Mouse (Mus musculus) neural tube, embryonic 12.5 days (tissue): Measurements from ENCODE around the gene Slc35g2. TPM values are rescaled to one million over a fixed set of nuclear protein-coding genes. Genes with fewer than 3 reads are reported as not detected.

Source experiments
- ATAC-seq: fragments of 200-750 bp; cut with Nextera tagmentation; 2 replicates; pipeline ENCODE4 v1.8.0; 2017; ENCODE audit warnings: low read depth, mild to moderate bottlenecking, moderate TSS enrichment, moderate library complexity; ENCODE audit not compliant: low FRiP score
- H3K27ac ChIP-seq: fragments of 300-500 bp; sonication (generic); 2 replicates; pipeline ENCODE4 v1.5.1; 2016
- H3K27me3 ChIP-seq: fragments of 300-500 bp; sonication (generic); replicated peaks from 2 replicates; pipeline ENCODE4 v1.6.1; 2016; ENCODE audit warnings: mild to moderate bottlenecking
- H3K36me3 ChIP-seq: fragments of 300-500 bp; sonication (generic); 2 replicates; pipeline ENCODE4 v1.6.1; 2016; ENCODE audit warnings: mild to moderate bottlenecking
- H3K4me1 ChIP-seq: fragments of 300-500 bp; sonication (generic); 2 replicates; pipeline ENCODE4 v1.6.1; 2016
- H3K4me2 ChIP-seq: fragments of 300-500 bp; sonication (generic); replicated peaks from 2 replicates; pipeline ENCODE4 v1.6.1; 2016; ENCODE audit warnings: mild to moderate bottlenecking
- H3K4me3 ChIP-seq: fragments of 300-500 bp; sonication (generic); 2 replicates; pipeline ENCODE4 v1.5.1; 2016
- H3K9ac ChIP-seq: fragments of 300-500 bp; sonication (generic); 2 replicates; pipeline ENCODE4 v1.6.1; 2016; ENCODE audit warnings: mild to moderate bottlenecking
- H3K9me3 ChIP-seq: fragments of 300-500 bp; sonication (generic); 2 replicates; pipeline ENCODE4 v1.6.1; 2016; ENCODE audit warnings: mild to moderate bottlenecking
- WGBS: fragments of 180-500 bp; shearing (Covaris S2); methylation state at CpG from one replicate; pipeline ENCODE4 v1.1.7; 2016; 5-methylcytosine and 5-hydroxymethylcytosine counted together
- polyA plus RNA-seq: library from polyadenylated mRNA; unstranded; fragments of >200 nt; fragmentation: Nextera tagmentation; extraction: Ambion mirVana; gene quantifications from 2 replicates; pipeline ENCODE4 v1.2.1, GENCODE M21; 2016

Gene Slc35g2
- 8.3 and 10.4 TPM in 2 replicates for polyA plus RNA-seq

DNA sequence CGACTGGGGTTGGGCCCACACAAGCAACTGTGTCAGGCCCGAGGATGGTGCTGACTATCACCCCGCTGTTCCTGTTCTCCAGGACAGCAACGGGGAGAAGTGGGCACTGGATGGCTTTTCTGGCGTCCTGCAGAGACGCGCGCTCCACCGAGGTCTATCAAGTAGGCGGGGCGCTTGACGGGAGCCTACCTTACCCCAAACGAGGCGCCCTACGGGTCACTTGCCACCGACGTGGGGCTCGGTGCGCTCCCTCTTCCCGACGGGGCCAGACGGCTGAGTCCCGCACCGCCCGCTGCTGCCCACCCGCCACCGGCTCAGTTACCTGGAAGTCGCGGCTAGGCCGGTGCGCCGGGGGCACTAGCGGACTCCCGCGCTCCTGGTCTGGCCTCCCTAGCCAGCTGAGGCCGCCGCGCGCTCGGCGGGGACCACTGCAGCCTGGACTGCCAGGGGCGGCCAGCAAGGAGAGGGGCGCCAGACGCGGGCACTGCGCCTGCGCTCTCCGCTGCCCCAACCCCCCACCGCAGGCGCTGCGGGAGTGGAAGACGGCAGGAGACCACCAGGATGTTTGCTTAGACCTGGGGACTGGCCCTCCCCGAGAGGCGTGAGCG is at the start of gene Slc35g2:
Slc35g2 (minus strand) TSS at position 465 of the 608 bp plus-strand sequence.
- Histone ChIP-seq H3K27me3 (no peaks in the 10 kb centered on the region), H3K27ac (no peak within 1 kb of the TSS), H3K9me3 (no peaks in the 10 kb centered on the region), H3K36me3 (no peaks in the 10 kb centered on the region), H3K4me1 (peaks cover 9% of the 10 kb centered on the region; the same call in 1 of the 2 replicates), H3K4me3 (peak within 1 kb of the TSS; percentile 65), H3K9ac (peak within 1 kb of the TSS; percentile 58), H3K4me2 (peak within 1 kb of the TSS; percentile 85)
- ATAC-seq: peak; percentile 92
- under 1% methylated on average over 55 of the region's 55 CpGs for WGBS

GRCm38 (mm10) chr9:100616947-100617346 is 46.1 kb upstream of the Slc35g2 start:
- H3K27ac ChIP-seq: no peak overlapping the region
- ATAC-seq: no peak
- H3K9me3 ChIP-seq: no peaks in the 10 kb centered on the region
- H3K4me2 ChIP-seq: no peak overlapping the region
- no peaks in the 10 kb centered on the region for H3K36me3 ChIP-seq
- no peak overlapping the region for H3K4me3 ChIP-seq
- no peak overlapping the region for H3K9ac ChIP-seq
- whole genome bisulfite sequencing: 54% methylated on average over 11 of the region's 11 CpGs
- no peaks in the 10 kb centered on the region for H3K27me3 ChIP-seq
- H3K4me1 ChIP-seq: peaks cover 5% of the 10 kb centered on the region; the same call in 1 of the 2 replicates

GRCm38 (mm10) chr9:100613501-100614071 is 42.7 kb upstream of the Slc35g2 start:
- no peak overlapping the region for H3K9ac ChIP-seq
- no peaks in the 10 kb centered on the region for H3K36me3 ChIP-seq
- H3K9me3 ChIP-seq: no peaks in the 10 kb centered on the region
- H3K4me2 ChIP-seq: no peak overlapping the region
- no peak for ATAC-seq
- no peak overlapping the region for H3K4me3 ChIP-seq
- peaks cover 5% of the 10 kb centered on the region; the same call in 1 of the 2 replicates for H3K4me1 ChIP-seq
- H3K27ac ChIP-seq: no peak overlapping the region
- H3K27me3 ChIP-seq: no peaks in the 10 kb centered on the region
- WGBS: 77% methylated on average over 3 of the region's 3 CpGs

GRCm38 (mm10) chr9:100605985-100606554 is 35.2 kb upstream of the Slc35g2 start:
- Histone ChIP-seq H3K4me2 (no peak overlapping the region), H3K36me3 (no peaks in the 10 kb centered on the region), H3K27ac (no peak overlapping the region), H3K4me1 (no peaks in the 10 kb centered on the region), H3K4me3 (no peak overlapping the region), H3K9me3 (no peaks in the 10 kb centered on the region), H3K9ac (no peak overlapping the region), H3K27me3 (no peaks in the 10 kb centered on the region)
- WGBS: 65% methylated on average over 7 of the region's 7 CpGs
- no peak for ATAC-seq

GRCm38 (mm10) chr9:100605522-100605921 is 34.6 kb upstream of the Slc35g2 start:
- no peak overlapping the region for H3K4me2 ChIP-seq
- WGBS: 98% methylated on average over 1 of the region's 1 CpGs
- H3K27ac ChIP-seq: no peak overlapping the region
- no peak overlapping the region for H3K4me3 ChIP-seq
- no peaks in the 10 kb centered on the region for H3K4me1 ChIP-seq
- H3K36me3 ChIP-seq: no peaks in the 10 kb centered on the region
- no peak for ATAC-seq
- H3K27me3 ChIP-seq: no peaks in the 10 kb centered on the region
- H3K9ac ChIP-seq: no peak overlapping the region
- H3K9me3 ChIP-seq: no peaks in the 10 kb centered on the region

DNA sequence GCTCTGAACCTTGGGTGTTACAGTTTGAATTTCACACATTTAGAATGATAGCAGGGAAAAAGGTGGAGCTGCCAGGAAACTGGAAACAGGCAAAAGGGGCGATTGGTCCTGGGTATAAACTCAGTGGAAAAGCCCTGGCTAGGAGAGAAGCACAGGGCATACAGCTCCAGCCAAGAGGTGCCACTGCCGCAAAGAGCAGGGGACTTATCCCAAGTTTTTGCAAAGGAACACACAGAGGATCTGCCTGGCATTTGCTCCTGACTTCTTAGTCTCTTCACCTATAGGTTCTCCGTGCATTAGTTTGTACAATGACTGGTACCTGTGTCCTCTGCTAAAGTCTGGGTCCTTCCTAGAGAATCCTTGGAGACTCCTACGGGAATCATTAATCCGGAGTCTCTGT is 32.3 kb upstream of the Slc35g2 start:
- no peaks in the 10 kb centered on the region for H3K27me3 ChIP-seq

GRCm38 (mm10) chr9:100602130-100602529 is 31.2 kb upstream of the Slc35g2 start:
- Histone ChIP-seq H3K9me3 (no peaks in the 10 kb centered on the region), H3K27me3 (no peaks in the 10 kb centered on the region), H3K4me3 (no peak overlapping the region), H3K4me2 (no peak overlapping the region), H3K4me1 (no peaks in the 10 kb centered on the region), H3K36me3 (no peaks in the 10 kb centered on the region), H3K9ac (no peak overlapping the region), H3K27ac (no peak overlapping the region)
- no peak for ATAC-seq
- 96% methylated on average over 1 of the region's 1 CpGs for WGBS

More for the DNA sequence above, 32.3 kb upstream of the Slc35g2 start:
- Histone ChIP-seq H3K9me3 (no peaks in the 10 kb centered on the region), H3K27ac (no peak overlapping the region), H3K9ac (no peak overlapping the region), H3K36me3 (no peaks in the 10 kb centered on the region), H3K4me3 (no peak overlapping the region), H3K4me2 (no peak overlapping the region), H3K4me1 (no peaks in the 10 kb centered on the region)
- WGBS: 75% methylated on average over 5 of the region's 5 CpGs
- ATAC-seq: no peak

- H3K36me3 ChIP-seq: no peaks in the 10 kb centered on the region
- ATAC-seq: no peak
- H3K9me3 ChIP-seq: no peaks in the 10 kb centered on the region
- H3K27ac ChIP-seq: no peak overlapping the region
- WGBS: 42% methylated on average over 3 of the region's 3 CpGs
- H3K4me1 ChIP-seq: no peaks in the 10 kb centered on the region
- H3K9ac ChIP-seq: no peak overlapping the region
- no peak overlapping the region for H3K4me3 ChIP-seq
- no peak overlapping the region for H3K4me2 ChIP-seq
- H3K27me3 ChIP-seq: no peaks in the 10 kb centered on the region
Measured at GRCm38 (mm10) chr9:100599761-100600328, 29.0 kb upstream of the Slc35g2 start.

- ATAC-seq: no peak
Measured at GRCm38 (mm10) chr9:100597546-100597945, 26.7 kb upstream of the Slc35g2 start, which contains the start of gene Stag1. Stag1 (plus strand) TSS chr9:100597798.

GRCm38 (mm10) chr9:100596317-100596716 is 25.4 kb upstream of the Slc35g2 start:
- Histone ChIP-seq H3K4me3 (no peak overlapping the region), H3K27ac (no peak overlapping the region), H3K9me3 (no peaks in the 10 kb centered on the region), H3K36me3 (no peaks in the 10 kb centered on the region), H3K4me2 (no peak overlapping the region), H3K27me3 (no peaks in the 10 kb centered on the region), H3K9ac (no peak overlapping the region), H3K4me1 (no peaks in the 10 kb centered on the region)
- no peak for ATAC-seq
- WGBS: 89% methylated on average over 8 of the region's 8 CpGs

More at GRCm38 (mm10) chr9:100597546-100597945, 26.7 kb upstream of the Slc35g2 start, which contains the start of gene Stag1:
- no peaks in the 10 kb centered on the region for H3K9me3 ChIP-seq
- H3K4me2 ChIP-seq: no peak within 1 kb of the TSS
- H3K4me3 ChIP-seq: no peak within 1 kb of the TSS
- no peak within 1 kb of the TSS for H3K27ac ChIP-seq
- 90% methylated on average over 8 of the region's 8 CpGs for WGBS
- H3K36me3 ChIP-seq: no peaks in the 10 kb centered on the region
- H3K9ac ChIP-seq: no peak within 1 kb of the TSS
- H3K4me1 ChIP-seq: no peaks in the 10 kb centered on the region
- H3K27me3 ChIP-seq: no peaks in the 10 kb centered on the region

- Histone ChIP-seq H3K27ac (no peak overlapping the region), H3K36me3 (no peaks in the 10 kb centered on the region), H3K4me3 (no peak overlapping the region), H3K4me1 (no peaks in the 10 kb centered on the region), H3K9me3 (no peaks in the 10 kb centered on the region), H3K27me3 (no peaks in the 10 kb centered on the region), H3K9ac (no peak overlapping the region), H3K4me2 (no peak overlapping the region)
- 70% methylated on average over 4 of the region's 4 CpGs for WGBS
- ATAC-seq: no peak
Measured at GRCm38 (mm10) chr9:100590462-100590861, 19.6 kb upstream of the Slc35g2 start.

DNA sequence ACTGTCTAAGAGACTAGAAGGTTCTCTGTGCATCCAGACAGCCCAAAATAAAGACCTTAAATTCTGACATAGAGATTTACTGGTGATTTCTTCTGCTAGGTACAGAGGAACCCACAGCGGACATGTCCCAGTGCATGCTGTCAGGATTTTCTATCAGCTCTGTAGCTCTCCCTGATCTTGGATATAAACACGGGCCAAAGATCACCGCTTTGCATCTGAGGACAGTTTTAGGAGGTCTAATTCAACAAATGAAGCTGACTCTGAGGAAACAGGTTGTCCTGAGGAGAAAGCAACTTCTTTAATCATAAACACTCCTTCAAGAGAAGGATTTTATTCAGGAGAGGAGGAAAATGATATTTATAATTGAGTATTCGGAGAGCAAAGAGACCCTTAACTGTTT is 13.1 kb upstream of the Slc35g2 start:
- H3K36me3 ChIP-seq: no peaks in the 10 kb centered on the region
- H3K27me3 ChIP-seq: no peaks in the 10 kb centered on the region
- no peaks in the 10 kb centered on the region for H3K9me3 ChIP-seq
- peaks cover 8% of the 10 kb centered on the region; the same call in 1 of the 2 replicates for H3K4me1 ChIP-seq
- ATAC-seq: no peak
- no peak overlapping the region for H3K9ac ChIP-seq
- no peak overlapping the region for H3K27ac ChIP-seq
- no peak overlapping the region for H3K4me2 ChIP-seq
- H3K4me3 ChIP-seq: no peak overlapping the region
- 90% methylated on average over 4 of the region's 4 CpGs for WGBS
